Mouse (Mus musculus) hindbrain, embryonic 14.5 days (tissue): ENCODE results near the gene 4930505A04Rik. TPM values are rescaled to one million over a fixed set of nuclear protein-coding genes. Genes with fewer than 3 reads are reported as not detected.

Experiments
- ATAC-seq: fragments of 200-750 bp; cut with Nextera tagmentation; 2 replicates; pipeline ENCODE4 v1.8.0; 2017; ENCODE audit warnings: moderate number of reproducible peaks, mild to moderate bottlenecking, moderate TSS enrichment, moderate library complexity; ENCODE audit not compliant: low FRiP score
- DNase-seq: peaks from one replicate; pipeline ENCODE4 v3.0.0-alpha.2; 2015; ENCODE audit warnings: low spot score
- H3K27ac ChIP-seq: fragments of 300-500 bp; sonication (generic); 2 replicates; pipeline ENCODE4 v1.5.1; 2014; ENCODE audit warnings: mild to moderate bottlenecking, moderate library complexity
- H3K27me3 ChIP-seq: fragments of 300-500 bp; sonication (generic); 2 replicates; pipeline ENCODE4 v1.6.1; 2014; ENCODE audit warnings: mild to moderate bottlenecking, low read length, mixed read lengths; ENCODE audit not compliant: control insufficient read depth, insufficient read depth
- H3K36me3 ChIP-seq: fragments of 300-500 bp; sonication (generic); replicated peaks from 2 replicates; pipeline ENCODE4 v1.6.1; 2014; ENCODE audit not compliant: control insufficient read depth, insufficient read depth
- H3K4me1 ChIP-seq: fragments of 300-500 bp; sonication (generic); replicated peaks from 2 replicates; pipeline ENCODE4 v1.6.1; 2014; ENCODE audit warnings: antibody characterized with exemption, low read length, mixed read lengths; ENCODE audit not compliant: control insufficient read depth, insufficient read depth
- H3K4me2 ChIP-seq: fragments of 300-500 bp; sonication (generic); replicated peaks from 2 replicates; pipeline ENCODE4 v1.6.1; 2014; ENCODE audit warnings: mild to moderate bottlenecking, moderate library complexity
- H3K4me3 ChIP-seq: fragments of 300-500 bp; sonication (generic); replicated peaks from 2 replicates; pipeline ENCODE4 v1.5.1; 2014; ENCODE audit warnings: mild to moderate bottlenecking, low read length
- H3K9ac ChIP-seq: fragments of 300-500 bp; sonication (generic); 2 replicates; pipeline ENCODE4 v1.6.1; 2014
- H3K9me3 ChIP-seq: fragments of 300-500 bp; sonication (generic); 2 replicates; pipeline ENCODE4 v1.6.1; 2016; ENCODE audit warnings: low read length; ENCODE audit not compliant: control insufficient read depth
- WGBS: fragments of 180-500 bp; shearing (Covaris S2); extraction: QIAGEN DNeasy Blood & Tissue Kit; methylation state at CpG from one replicate; pipeline ENCODE4 v1.1.7; 2014; 5-methylcytosine and 5-hydroxymethylcytosine counted together
- polyA plus RNA-seq: library from polyadenylated mRNA; unstranded; fragments of >200 nt; fragmentation: Nextera tagmentation; extraction: Ambion mirVana; gene quantifications from 2 replicates; pipeline ENCODE4 v1.2.1, GENCODE M21; 2014

The 4930505A04Rik gene
- polyA plus RNA-seq, result 0.21 and 0.29 TPM in 2 replicates

GRCm38 (mm10) chr11:30471751-30472593 is at the start of gene 4930505A04Rik:
Gene 4930505A04Rik (minus strand): TSS chr11:30471827.
- DNase-seq, result peak; percentile 95
- peak within 1 kb of the TSS; percentile 64 for H3K9ac ChIP-seq
- H3K36me3 ChIP-seq, result no peaks in the 10 kb centered on the region
- peak; percentile 99 for ATAC-seq
- peak within 1 kb of the TSS; percentile 41 for H3K4me3 ChIP-seq
- H3K4me1 ChIP-seq, result 0 out of 2 replicates have a peak, but pooled peaks cover 5% of the 10 kb centered on the region
- H3K9me3 ChIP-seq, result no peaks in the 10 kb centered on the region
- H3K27ac ChIP-seq, result peak within 1 kb of the TSS; percentile 78
- WGBS, result 9% methylated on average over 17 of the region's 17 CpGs
- peak within 1 kb of the TSS; percentile 66 for H3K4me2 ChIP-seq
- H3K27me3 ChIP-seq, result no peaks in the 10 kb centered on the region

- DNase-seq, result no peak
- Histone ChIP-seq H3K9me3 (no peaks in the 10 kb centered on the region), H3K27ac (no peak overlapping the region), H3K27me3 (no peaks in the 10 kb centered on the region), H3K4me3 (no peak overlapping the region), H3K9ac (no peak overlapping the region), H3K4me1 (no peaks in the 10 kb centered on the region), H3K36me3 (no peaks in the 10 kb centered on the region), H3K4me2 (no peak overlapping the region)
- ATAC-seq, result no peak
- WGBS, result 83% methylated on average over 2 of the region's 2 CpGs
Measured at GRCm38 (mm10) chr11:30517133-30517532, 45.5 kb upstream of the 4930505A04Rik start.

DNA sequence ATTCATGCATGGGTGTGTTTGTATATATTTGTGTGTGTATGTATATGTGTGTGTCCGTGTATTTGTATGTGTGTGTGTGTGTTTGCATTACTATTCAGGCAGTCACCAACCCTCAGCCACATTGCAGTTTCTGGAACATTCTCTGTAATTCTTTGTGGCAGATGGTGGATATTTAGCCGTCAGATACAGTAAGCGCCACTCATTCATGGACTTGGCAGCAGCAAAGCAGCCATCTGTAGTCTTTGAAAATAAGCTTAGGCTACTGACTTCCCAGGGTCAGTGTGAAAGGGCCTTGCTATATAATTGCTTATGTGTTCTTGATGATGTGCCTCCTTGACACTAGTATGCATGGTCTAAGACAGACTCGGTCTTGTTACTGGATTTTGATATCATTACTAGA is 36.6 kb upstream of the 4930505A04Rik start:
- Histone ChIP-seq H3K9ac (no peak overlapping the region), H3K27ac (no peak overlapping the region), H3K4me2 (no peak overlapping the region), H3K9me3 (no peaks in the 10 kb centered on the region), H3K4me3 (no peak overlapping the region), H3K4me1 (no peaks in the 10 kb centered on the region), H3K36me3 (no peaks in the 10 kb centered on the region), H3K27me3 (no peaks in the 10 kb centered on the region)
- no peak for DNase-seq
- 90% methylated on average over 4 of the region's 4 CpGs for WGBS
- ATAC-seq, result no peak

DNA sequence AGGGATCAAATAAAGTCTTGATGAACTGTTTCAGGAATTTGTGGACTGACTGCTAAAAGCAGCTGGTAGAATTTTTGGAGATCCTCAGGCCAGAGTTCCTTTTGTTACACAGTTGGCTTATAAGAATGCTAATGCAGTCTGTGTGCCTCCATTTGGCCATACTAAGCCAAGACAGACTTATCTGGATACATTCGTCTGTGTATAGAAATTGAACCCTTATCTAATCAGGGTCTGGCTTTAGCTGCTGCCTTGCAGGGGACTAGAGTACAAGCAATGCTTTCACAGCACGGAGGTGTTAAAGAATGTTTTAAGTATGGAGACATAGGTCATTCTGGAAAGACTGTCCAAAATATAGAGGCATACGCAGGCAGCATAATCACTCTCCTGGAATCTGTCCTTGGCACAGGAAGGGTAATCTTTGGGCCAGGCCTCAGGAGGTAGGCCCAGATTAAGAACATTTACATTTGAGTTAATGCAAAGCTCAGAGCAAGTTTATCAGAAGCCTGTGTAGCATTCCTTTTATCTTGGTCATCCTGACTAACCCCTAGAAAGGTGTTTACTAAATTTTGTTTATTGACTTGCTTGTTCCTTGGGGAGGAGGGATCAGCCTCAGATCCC is 27.2 kb upstream of the 4930505A04Rik start:
- H3K4me3 ChIP-seq, result no peak overlapping the region
- DNase-seq, result no peak
- WGBS, result 81% methylated on average over 3 of the region's 3 CpGs
- H3K27me3 ChIP-seq, result no peaks in the 10 kb centered on the region
- peaks cover 7% of the 10 kb centered on the region; the same call in 1 of the 2 replicates for H3K9me3 ChIP-seq
- no peak overlapping the region for H3K27ac ChIP-seq
- no peak overlapping the region for H3K9ac ChIP-seq
- H3K4me2 ChIP-seq, result no peak overlapping the region
- H3K36me3 ChIP-seq, result no peaks in the 10 kb centered on the region
- no peaks in the 10 kb centered on the region for H3K4me1 ChIP-seq
- no peak for ATAC-seq

GRCm38 (mm10) chr11:30497151-30497550 is 25.5 kb upstream of the 4930505A04Rik start:
- Histone ChIP-seq H3K27me3 (no peaks in the 10 kb centered on the region), H3K9me3 (peaks cover 7% of the 10 kb centered on the region; the same call in 1 of the 2 replicates), H3K4me1 (no peaks in the 10 kb centered on the region), H3K4me3 (no peak overlapping the region), H3K4me2 (no peak overlapping the region), H3K27ac (no peak overlapping the region), H3K36me3 (no peaks in the 10 kb centered on the region), H3K9ac (no peak overlapping the region)
- DNase-seq (no peak), ATAC-seq (no peak)
- 62% methylated on average over 2 of the region's 2 CpGs for WGBS

DNA sequence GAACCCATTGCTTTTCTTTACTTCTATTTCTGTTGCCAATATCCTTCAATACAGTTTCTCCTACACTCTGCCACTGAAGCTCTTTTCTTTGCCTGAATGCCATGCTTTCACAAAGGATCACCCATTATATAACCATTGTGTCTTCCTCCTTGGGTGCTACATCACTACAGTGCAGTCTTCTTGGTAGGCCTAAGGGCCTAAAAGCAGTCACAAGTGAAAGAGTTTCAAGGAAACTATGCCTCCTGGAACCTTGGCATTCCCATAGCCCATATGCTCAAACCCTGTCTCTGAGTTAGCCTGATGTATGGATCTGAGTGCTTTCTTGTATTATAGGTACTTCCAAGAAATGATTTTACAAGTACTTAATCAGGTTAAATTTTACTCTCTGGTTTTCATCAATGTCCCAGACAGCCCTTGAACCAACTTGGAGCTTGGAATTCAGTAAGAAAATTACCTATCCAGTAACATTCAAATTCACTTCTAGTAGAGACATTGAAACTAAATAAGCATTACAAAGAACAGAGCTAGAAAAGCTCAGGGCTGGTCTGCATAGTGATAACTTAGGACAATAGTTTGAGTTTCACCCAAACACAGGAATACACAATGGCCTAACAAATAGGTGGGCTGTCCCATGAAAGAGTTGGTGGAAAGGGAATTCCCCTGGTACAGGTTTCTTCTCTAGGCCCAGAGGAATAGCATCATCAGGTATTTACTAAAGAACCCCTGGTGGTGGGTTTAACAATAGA is 20.1 kb upstream of the 4930505A04Rik start:
- Histone ChIP-seq H3K27me3 (no peaks in the 10 kb centered on the region), H3K9ac (no peak overlapping the region), H3K36me3 (no peaks in the 10 kb centered on the region), H3K4me2 (no peak overlapping the region), H3K27ac (no peak overlapping the region), H3K4me3 (no peak overlapping the region), H3K4me1 (no peaks in the 10 kb centered on the region), H3K9me3 (no peaks in the 10 kb centered on the region)
- ATAC-seq (no peak), DNase-seq (no peak)

GRCm38 (mm10) chr11:30488183-30488582 is 16.6 kb upstream of the 4930505A04Rik start:
- Histone ChIP-seq H3K9ac (no peak overlapping the region), H3K4me1 (no peaks in the 10 kb centered on the region), H3K4me2 (no peak overlapping the region), H3K27me3 (no peaks in the 10 kb centered on the region), H3K36me3 (no peaks in the 10 kb centered on the region), H3K27ac (no peak overlapping the region), H3K4me3 (no peak overlapping the region), H3K9me3 (no peaks in the 10 kb centered on the region)
- 70% methylated on average over 9 of the region's 10 CpGs for WGBS
- no peak for DNase-seq
- ATAC-seq, result no peak

DNA sequence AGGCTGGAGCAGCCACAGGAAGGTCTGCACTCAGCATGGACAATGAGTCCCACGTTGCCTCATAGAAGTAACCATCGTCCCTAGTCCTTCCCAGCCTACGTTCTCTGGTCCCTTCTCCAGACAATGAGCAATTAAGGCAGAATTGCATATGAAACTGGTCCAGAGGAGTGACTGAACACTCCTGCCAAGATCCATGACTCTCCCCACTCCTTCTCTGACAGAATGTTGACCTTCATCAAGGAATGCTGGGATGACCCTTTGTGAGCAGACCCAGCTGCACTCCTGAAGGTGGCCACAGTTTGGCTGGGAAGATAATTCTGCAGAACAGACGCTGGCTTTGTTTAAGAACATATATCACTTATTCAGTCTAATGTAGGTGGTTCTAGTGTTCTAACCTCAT is 11.7 kb upstream of the 4930505A04Rik start:
- Histone ChIP-seq H3K4me2 (no peak overlapping the region), H3K27me3 (no peaks in the 10 kb centered on the region), H3K27ac (no peak overlapping the region), H3K4me1 (no peaks in the 10 kb centered on the region), H3K36me3 (no peaks in the 10 kb centered on the region), H3K9ac (no peak overlapping the region), H3K9me3 (no peaks in the 10 kb centered on the region), H3K4me3 (no peak overlapping the region)
- ATAC-seq (no peak), DNase-seq (no peak)
- WGBS, result 91% methylated on average over 4 of the region's 4 CpGs

DNA sequence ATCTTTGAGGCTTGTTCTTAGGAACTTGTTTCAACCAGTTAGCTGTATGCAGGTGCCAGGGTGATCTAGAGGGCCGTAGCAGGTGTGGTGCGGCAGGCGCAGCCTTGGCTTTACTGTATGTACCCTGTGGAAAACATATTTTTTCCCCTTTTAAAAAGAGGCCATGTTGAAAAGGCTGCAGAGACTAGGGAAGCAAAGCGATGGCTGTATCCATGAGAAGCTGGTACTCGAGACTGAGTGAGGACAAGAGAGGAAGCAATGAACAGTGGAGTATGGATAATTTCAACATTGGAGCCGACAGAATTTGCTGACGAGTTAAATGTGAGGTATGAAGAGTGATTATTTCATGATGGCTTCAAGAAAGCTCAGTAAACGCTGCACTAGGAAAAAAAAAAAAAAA is 440 bp downstream of the 4930505A04Rik start:
- H3K9ac ChIP-seq, result peak overlapping the region; percentile 64; the same call in 1 of the 2 replicates
- peak; percentile 14; the same call in 1 of the 2 replicates for ATAC-seq

More for the DNA sequence above, 440 bp downstream of the 4930505A04Rik start:
- Histone ChIP-seq H3K4me2 (peak overlapping the region; percentile 66), H3K27me3 (no peaks in the 10 kb centered on the region), H3K36me3 (no peaks in the 10 kb centered on the region), H3K4me3 (peak overlapping the region; percentile 41; the same call in 1 of the 2 replicates), H3K27ac (peak overlapping the region; percentile 78), H3K4me1 (0 out of 2 replicates have a peak, but pooled peaks cover 5% of the 10 kb centered on the region), H3K9me3 (no peaks in the 10 kb centered on the region)
- no peak for DNase-seq
- WGBS, result 65% methylated on average over 8 of the region's 8 CpGs
